Mouse (Mus musculus): Measurements from ENCODE around the gene Mafb.

DNA sequence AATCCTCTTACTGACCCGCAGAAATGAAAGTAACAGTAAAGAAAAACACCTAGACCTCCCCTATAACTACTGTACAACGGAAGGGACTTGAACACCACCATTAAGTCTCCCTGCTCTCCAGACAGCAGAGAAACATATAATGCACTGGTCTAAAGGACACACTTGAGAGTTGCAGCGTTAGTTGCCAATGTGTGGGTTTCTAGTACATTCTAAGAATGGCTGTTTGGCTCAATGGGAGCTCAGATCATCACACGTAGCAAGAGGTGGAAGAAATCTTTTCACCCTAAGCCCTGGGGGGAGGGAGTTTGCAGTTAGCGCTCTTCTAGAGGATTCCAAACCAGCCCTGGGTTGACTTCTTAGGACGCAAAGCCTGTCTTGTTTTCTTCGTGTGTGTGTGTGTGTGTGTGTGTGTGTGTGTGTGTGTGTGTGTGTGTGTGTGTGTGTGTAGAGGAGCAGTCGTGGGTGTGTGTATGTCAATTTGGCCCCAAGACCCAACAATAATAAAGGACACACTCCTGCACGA is 2.7 kb downstream of the Mafb start:
- no peak for TF ChIP-seq CTCF (IDR thresholded peaks at IDR 0.05; ENCODE audit: extremely low read depth, insufficient read depth, low read length)
- TF ChIP-seq POLR2A (IDR thresholded peaks at IDR 0.05; ENCODE audit: extremely low read depth, insufficient read depth, low read length): no peak
